Mouse (Mus musculus) bone marrow macrophage, adult 2 months (primary cell): ENCODE measurements around the gene Lgi1.

Experiments
- CTCF ChIP-seq: IDR thresholded peaks from 2 replicates; pipeline ENCODE4 v1.5.1; 2012; ENCODE audit warnings: low read depth, mild to moderate bottlenecking, low read length, moderate library complexity
- POLR2A ChIP-seq: IDR thresholded peaks from 2 replicates; pipeline ENCODE4 v1.6.1; 2012; ENCODE audit warnings: mild to moderate bottlenecking, low read depth, low read length, borderline replicate concordance

- TF ChIP-seq POLR2A: no peak
- no peak for TF ChIP-seq CTCF
Measured at GRCm38 (mm10) chr19:38228699-38229098, 35.6 kb upstream of the Lgi1 start.
